Mouse (Mus musculus) A20 (cell line): ENCODE measurements around the gene Spag7.

Experiments used
- DNase-seq: peaks from one replicate; pipeline ENCODE4 v3.0.0-alpha.2; 2011; ENCODE audit warnings: low read depth, low spot score

The Spag7 gene

GRCm38 (mm10) chr11:70681170-70681569, 12.0 kb upstream of the Spag7 start:
- no peak for DNase-seq

GRCm38 (mm10) chr11:70679894-70680293, 10.7 kb upstream of the Spag7 start:
- peak; percentile 86 for DNase-seq

- DNase-seq, result no peak
Observed at GRCm38 (mm10) chr11:70679361-70679760, 10.1 kb upstream of the Spag7 start.

GRCm38 (mm10) chr11:70678576-70678975, 9.4 kb upstream of the Spag7 start:
- no peak for DNase-seq

GRCm38 (mm10) chr11:70678092-70678491, 8.9 kb upstream of the Spag7 start:
- DNase-seq, result no peak

GRCm38 (mm10) chr11:70674501-70674900, 5.3 kb upstream of the Spag7 start:
- no peak for DNase-seq

- no peak for DNase-seq
Observed at GRCm38 (mm10) chr11:70674014-70674413, 4.8 kb upstream of the Spag7 start.

- no peak for DNase-seq
Observed at GRCm38 (mm10) chr11:70671333-70672047, 2.3 kb upstream of the Spag7 start.

- DNase-seq, result no peak
Observed at GRCm38 (mm10) chr11:70670483-70670882, 1.3 kb upstream of the Spag7 start.

GRCm38 (mm10) chr11:70669582-70670345, 548 bp upstream of the Spag7 start:
- DNase-seq, result peak; percentile 94

- DNase-seq, result no peak
Observed at GRCm38 (mm10) chr11:70668335-70668770, 863 bp downstream of the Spag7 start.

- no peak for DNase-seq
Observed at GRCm38 (mm10) chr11:70667271-70668150, 1.7 kb downstream of the Spag7 start.

GRCm38 (mm10) chr11:70666687-70667086, 2.5 kb downstream of the Spag7 start:
- DNase-seq, result no peak

GRCm38 (mm10) chr11:70664741-70665140, 4.5 kb downstream of the Spag7 start:
- DNase-seq, result peak; percentile 15

- DNase-seq, result no peak
Observed at GRCm38 (mm10) chr11:70663957-70664356, 5.3 kb downstream of the Spag7 start.

- DNase-seq, result no peak
Observed at GRCm38 (mm10) chr11:70663101-70663500, 6.1 kb downstream of the Spag7 start.

GRCm38 (mm10) chr11:70660571-70660970, 8.6 kb downstream of the Spag7 start:
- no peak for DNase-seq

GRCm38 (mm10) chr11:70658942-70659341, 10.3 kb downstream of the Spag7 start:
- no peak for DNase-seq

GRCm38 (mm10) chr11:70658521-70658920, 10.7 kb downstream of the Spag7 start:
- no peak for DNase-seq

GRCm38 (mm10) chr11:70657991-70658390, 11.2 kb downstream of the Spag7 start:
- no peak for DNase-seq

- DNase-seq, result peak; percentile 51
Observed at GRCm38 (mm10) chr11:70657573-70657972, 11.6 kb downstream of the Spag7 start.

- no peak for DNase-seq
Observed at GRCm38 (mm10) chr11:70656964-70657363, 12.3 kb downstream of the Spag7 start, which contains the start of gene Eno3. Gene Eno3 (plus strand): TSS chr11:70657202.
